Mouse (Mus musculus) heart, embryonic 16.5 days (tissue): ENCODE results near the gene Abcc1. TPM values are rescaled to one million over a fixed set of nuclear protein-coding genes. Genes with fewer than 3 reads are reported as not detected.

Experiments used
- ATAC-seq: fragments of 200-750 bp; cut with Nextera tagmentation; replicated peaks from 2 replicates; pipeline ENCODE4 v1.8.0; 2017; ENCODE audit warnings: moderate number of reproducible peaks; ENCODE audit not compliant: insufficient read depth, low FRiP score; ENCODE audit errors: extremely low read depth
- H3K27ac ChIP-seq: fragments of 300-500 bp; sonication (generic); 2 replicates; pipeline ENCODE4 v1.5.1; 2014; ENCODE audit warnings: mild to moderate bottlenecking, low read length, control low read depth, moderate library complexity
- H3K27me3 ChIP-seq: fragments of 300-500 bp; sonication (generic); 2 replicates; pipeline ENCODE4 v1.6.1; 2014; ENCODE audit warnings: low read length, mixed read lengths; ENCODE audit not compliant: control insufficient read depth, insufficient read depth
- H3K36me3 ChIP-seq: fragments of 300-500 bp; sonication (generic); 2 replicates; pipeline ENCODE4 v1.6.1; 2014; ENCODE audit not compliant: control insufficient read depth, insufficient read depth
- H3K4me1 ChIP-seq: fragments of 300-500 bp; sonication (generic); 2 replicates; pipeline ENCODE4 v1.6.1; 2014; ENCODE audit warnings: low read length, mixed read lengths; ENCODE audit not compliant: control insufficient read depth, insufficient read depth
- H3K4me2 ChIP-seq: fragments of 300-500 bp; sonication (generic); 2 replicates; pipeline ENCODE4 v1.6.1; 2014; ENCODE audit warnings: low read depth, mild to moderate bottlenecking, control low read depth, low read length
- H3K4me3 ChIP-seq: fragments of 300-500 bp; sonication (generic); 2 replicates; pipeline ENCODE4 v1.5.1; 2014; ENCODE audit warnings: mild to moderate bottlenecking, control low read depth, low read length
- H3K9ac ChIP-seq: fragments of 300-500 bp; sonication (generic); 2 replicates; pipeline ENCODE4 v1.6.1; 2014; ENCODE audit warnings: low read length, control low read depth
- H3K9me3 ChIP-seq: fragments of 300-500 bp; sonication (generic); replicated peaks from 2 replicates; pipeline ENCODE4 v1.6.1; 2016; ENCODE audit warnings: low read length; ENCODE audit not compliant: control insufficient read depth
- WGBS: fragments of 180-500 bp; shearing (Covaris S2); extraction: QIAGEN DNeasy Blood & Tissue Kit; methylation state at CpG from one replicate; pipeline ENCODE4 v1.1.7; 2014; 5-methylcytosine and 5-hydroxymethylcytosine counted together
- polyA plus RNA-seq: library from polyadenylated mRNA; unstranded; fragments of >200 nt; fragmentation: Nextera tagmentation; extraction: Ambion mirVana; gene quantifications from 2 replicates; pipeline ENCODE4 v1.2.1, GENCODE M21; 2015

Abcc1 gene
- polyA plus RNA-seq, 1 experiment from 2014 or later = 4.3 TPM

GRCm38 (mm10) chr16:14381061-14381665 lies 19.8 kb downstream of the Abcc1 start:
- H3K9me3 ChIP-seq = no peaks in the 10 kb centered on the region
- H3K27me3 ChIP-seq = no peaks in the 10 kb centered on the region
- no peak overlapping the region for H3K4me3 ChIP-seq
- no peak overlapping the region for H3K27ac ChIP-seq
- no peak overlapping the region for H3K4me2 ChIP-seq
- H3K36me3 ChIP-seq = no peaks in the 10 kb centered on the region
- H3K4me1 ChIP-seq = peaks cover 4% of the 10 kb centered on the region; the same call in 1 of the 2 replicates
- ATAC-seq = no peak
- H3K9ac ChIP-seq = no peak overlapping the region

GRCm38 (mm10) chr16:14399303-14399702 lies 37.9 kb downstream of the Abcc1 start:
- Histone ChIP-seq H3K36me3 (no peaks in the 10 kb centered on the region), H3K9me3 (no peaks in the 10 kb centered on the region), H3K9ac (no peak overlapping the region), H3K27ac (no peak overlapping the region), H3K27me3 (no peaks in the 10 kb centered on the region), H3K4me1 (no peaks in the 10 kb centered on the region), H3K4me2 (no peak overlapping the region), H3K4me3 (no peak overlapping the region)
- WGBS = 84% methylated on average over 4 of the region's 4 CpGs
- no peak for ATAC-seq

GRCm38 (mm10) chr16:14403507-14403906 lies 42.1 kb downstream of the Abcc1 start:
- no peaks in the 10 kb centered on the region for H3K27me3 ChIP-seq
- no peak for ATAC-seq
- H3K9me3 ChIP-seq = no peaks in the 10 kb centered on the region
- H3K4me2 ChIP-seq = no peak overlapping the region
- H3K4me3 ChIP-seq = no peak overlapping the region
- no peak overlapping the region for H3K9ac ChIP-seq
- 80% methylated on average over 2 of the region's 2 CpGs for WGBS
- no peak overlapping the region for H3K27ac ChIP-seq
- peaks cover 5% of the 10 kb centered on the region; the same call in 1 of the 2 replicates for H3K36me3 ChIP-seq
- no peaks in the 10 kb centered on the region for H3K4me1 ChIP-seq

GRCm38 (mm10) chr16:14405636-14406035 lies 44.3 kb downstream of the Abcc1 start:
- H3K27ac ChIP-seq = no peak overlapping the region
- H3K9me3 ChIP-seq = no peaks in the 10 kb centered on the region
- no peaks in the 10 kb centered on the region for H3K27me3 ChIP-seq
- H3K4me1 ChIP-seq = no peaks in the 10 kb centered on the region
- no peak overlapping the region for H3K9ac ChIP-seq
- no peak overlapping the region for H3K4me3 ChIP-seq
- peaks cover 5% of the 10 kb centered on the region; the same call in 1 of the 2 replicates for H3K36me3 ChIP-seq
- 87% methylated on average over 6 of the region's 6 CpGs for WGBS
- no peak for ATAC-seq
- no peak overlapping the region for H3K4me2 ChIP-seq

- Histone ChIP-seq H3K4me1 (no peaks in the 10 kb centered on the region), H3K27ac (no peak overlapping the region), H3K36me3 (peaks cover 5% of the 10 kb centered on the region; the same call in 1 of the 2 replicates), H3K9me3 (no peaks in the 10 kb centered on the region), H3K9ac (no peak overlapping the region), H3K4me3 (no peak overlapping the region), H3K4me2 (no peak overlapping the region), H3K27me3 (no peaks in the 10 kb centered on the region)
- no peak for ATAC-seq
- WGBS = 72% methylated on average over 2 of the region's 2 CpGs
These were observed 47.8 kb downstream of the Abcc1 start for GRCm38 (mm10) chr16:14409124-14409523.

GRCm38 (mm10) chr16:14409776-14410175 lies 48.4 kb downstream of the Abcc1 start:
- H3K27me3 ChIP-seq = no peaks in the 10 kb centered on the region
- no peak for ATAC-seq

GRCm38 (mm10) chr16:14410611-14411010 lies 49.3 kb downstream of the Abcc1 start:
- no peak overlapping the region for H3K9ac ChIP-seq
- no peak for ATAC-seq
- no peaks in the 10 kb centered on the region for H3K9me3 ChIP-seq
- no peaks in the 10 kb centered on the region for H3K36me3 ChIP-seq
- 87% methylated on average over 7 of the region's 7 CpGs for WGBS
- no peak overlapping the region for H3K4me3 ChIP-seq
- no peaks in the 10 kb centered on the region for H3K27me3 ChIP-seq
- H3K27ac ChIP-seq = no peak overlapping the region
- H3K4me1 ChIP-seq = no peaks in the 10 kb centered on the region
- no peak overlapping the region for H3K4me2 ChIP-seq

More at GRCm38 (mm10) chr16:14409776-14410175, 48.4 kb downstream of the Abcc1 start:
- Histone ChIP-seq H3K9me3 (no peaks in the 10 kb centered on the region), H3K4me3 (no peak overlapping the region), H3K9ac (no peak overlapping the region), H3K27ac (no peak overlapping the region), H3K4me1 (no peaks in the 10 kb centered on the region), H3K4me2 (no peak overlapping the region), H3K36me3 (peaks cover 4% of the 10 kb centered on the region; the same call in 1 of the 2 replicates)
- WGBS = 66% methylated on average over 3 of the region's 3 CpGs

GRCm38 (mm10) chr16:14411156-14411555 lies 49.8 kb downstream of the Abcc1 start:
- Histone ChIP-seq H3K4me2 (no peak overlapping the region), H3K9me3 (no peaks in the 10 kb centered on the region), H3K4me3 (no peak overlapping the region), H3K27ac (no peak overlapping the region), H3K27me3 (no peaks in the 10 kb centered on the region), H3K36me3 (no peaks in the 10 kb centered on the region), H3K9ac (no peak overlapping the region), H3K4me1 (no peaks in the 10 kb centered on the region)
- 83% methylated on average over 7 of the region's 7 CpGs for WGBS
- ATAC-seq = no peak

GRCm38 (mm10) chr16:14412551-14412950 lies 51.2 kb downstream of the Abcc1 start:
- 87% methylated on average over 5 of the region's 5 CpGs for WGBS
- ATAC-seq = no peak
- H3K27ac ChIP-seq = no peak overlapping the region

More at GRCm38 (mm10) chr16:14412551-14412950, 51.2 kb downstream of the Abcc1 start:
- H3K4me1 ChIP-seq = no peaks in the 10 kb centered on the region
- H3K9me3 ChIP-seq = no peaks in the 10 kb centered on the region
- no peak overlapping the region for H3K4me3 ChIP-seq
- H3K27me3 ChIP-seq = no peaks in the 10 kb centered on the region
- no peak overlapping the region for H3K4me2 ChIP-seq
- H3K9ac ChIP-seq = no peak overlapping the region
- no peaks in the 10 kb centered on the region for H3K36me3 ChIP-seq
